Comparison of ENCODE assay signal across 8 mouse cellular contexts in genomic region chr12:75893392-75893791, GRCm38 (mm10).
DNase-seq lines count a peak whose midpoint lies in the region; ATAC-seq lines count a peak whose summit lies in the region.
"Had no signal": no experiment of that assay in that cellular context is flagged by ENCODE, and none has a peak within 500 bp of the region (broad histone marks: within the 10 kb centered on the region; RNA-seq: fewer than 3 reads in every experiment).

No protein-coding gene starts in this region.

- no peaks in the 10 kb centered on the region for H3K9me3 ChIP-seq in kidney, embryonic 15.5 days (replicated peaks)

- H3K9ac ChIP-seq in kidney, embryonic 15.5 days, result no peak overlapping the region

- WGBS in kidney, embryonic 15.5 days, result 85% methylated on average over 5 of the region's 5 CpGs

- H3K27ac ChIP-seq in kidney, embryonic 15.5 days, result no peak overlapping the region

- no peak overlapping the region for H3K4me3 ChIP-seq in kidney, embryonic 15.5 days (replicated peaks)

- H3K27me3 ChIP-seq in kidney, embryonic 15.5 days, result no peaks in the 10 kb centered on the region

- no peaks in the 10 kb centered on the region for H3K4me1 ChIP-seq in kidney, embryonic 15.5 days

- peaks cover 76% of the 10 kb centered on the region for H3K36me3 ChIP-seq in kidney, embryonic 15.5 days

- ATAC-seq in kidney, embryonic 15.5 days (replicated peaks; ENCODE audit: low FRiP score), result no peak

- no peak overlapping the region for H3K4me2 ChIP-seq in kidney, embryonic 15.5 days
- H3K4me2 ChIP-seq: midbrain, embryonic 11.5 days had no signal

- DNase-seq in kidney, adult 9 months, result peak; percentile 60
- peak; percentile 64 for DNase-seq in ES-CJ7 (ENCODE audit: low read depth, low spot score)
- DNase-seq in ZHBTc4 (ENCODE audit: low read depth, low spot score), result peak; percentile 68
- peak; percentile 28 for DNase-seq in lung, postnatal 14 days
- DNase-seq in urinary bladder, adult 2 months (ENCODE audit: low spot score), result no peak
- no peak for DNase-seq in gastrocnemius, postnatal 4 days (ENCODE audit: low spot score in 2 of 2)

Comparison
In these comparisons a context has a peak if more than half of its experiments do, and no peak if none do; other contexts are left out.
1. DNase-seq: peak in kidney, adult 9 months (single experiment), ES-CJ7 (single experiment), ZHBTc4 (single experiment) and lung, postnatal 14 days (single experiment); none in urinary bladder, adult 2 months (single experiment) and gastrocnemius, postnatal 4 days (0 of 2).